Mouse (Mus musculus) embryonic facial prominence, embryonic 14.5 days (tissue): ENCODE results near the gene Coch. TPM values are rescaled to one million over a fixed set of nuclear protein-coding genes. Genes with fewer than 3 reads are reported as not detected.

Experiments
- ATAC-seq: fragments of 200-750 bp; cut with Nextera tagmentation; 2 replicates; pipeline ENCODE4 v1.8.0; 2017; ENCODE audit warnings: low read depth, moderate number of reproducible peaks, moderate TSS enrichment
- DNase-seq: peaks from one replicate; pipeline ENCODE4 v3.0.0-alpha.2; 2015; ENCODE audit warnings: low spot score
- H3K27ac ChIP-seq: fragments of 300-500 bp; sonication (generic); replicated peaks from 2 replicates; pipeline ENCODE4 v1.5.1; 2014; ENCODE audit warnings: low read depth, mild to moderate bottlenecking, low read length, moderate library complexity
- H3K27me3 ChIP-seq: fragments of 300-500 bp; sonication (generic); replicated peaks from 2 replicates; pipeline ENCODE4 v1.6.1; 2014; ENCODE audit warnings: low read length; ENCODE audit not compliant: control insufficient read depth, insufficient read depth
- H3K36me3 ChIP-seq: fragments of 300-500 bp; sonication (generic); 2 replicates; pipeline ENCODE4 v1.6.1; 2014; ENCODE audit warnings: low read length, mixed read lengths; ENCODE audit not compliant: control insufficient read depth, insufficient read depth
- H3K4me1 ChIP-seq: fragments of 300-500 bp; sonication (generic); 2 replicates; pipeline ENCODE4 v1.6.1; 2014; ENCODE audit warnings: antibody characterized with exemption, low read length; ENCODE audit not compliant: control insufficient read depth, insufficient read depth
- H3K4me2 ChIP-seq: fragments of 300-500 bp; sonication (generic); 2 replicates; pipeline ENCODE4 v1.6.1; 2014; ENCODE audit warnings: low read depth, mild to moderate bottlenecking, low read length, moderate library complexity, mixed read lengths
- H3K4me3 ChIP-seq: fragments of 300-500 bp; sonication (generic); 2 replicates; pipeline ENCODE4 v1.5.1; 2014; ENCODE audit warnings: low read depth, mild to moderate bottlenecking, low read length
- H3K9ac ChIP-seq: fragments of 300-500 bp; sonication (generic); 2 replicates; pipeline ENCODE4 v1.6.1; 2014; ENCODE audit warnings: low read depth, mild to moderate bottlenecking, low read length, moderate library complexity, mixed read lengths
- H3K9me3 ChIP-seq: fragments of 300-500 bp; sonication (generic); 2 replicates; pipeline ENCODE4 v1.6.1; 2016; ENCODE audit warnings: low read length; ENCODE audit not compliant: control insufficient read depth
- WGBS: fragments of 180-500 bp; shearing (Covaris S2); extraction: QIAGEN DNeasy Blood & Tissue Kit; methylation state at CpG from one replicate; pipeline ENCODE4 v1.1.7; 2014; 5-methylcytosine and 5-hydroxymethylcytosine counted together
- polyA plus RNA-seq: library from polyadenylated mRNA; unstranded; fragments of >200 nt; fragmentation: Nextera tagmentation; extraction: Ambion mirVana; gene quantifications from 2 replicates; pipeline ENCODE4 v1.2.1, GENCODE M21; 2014

The Coch gene
- polyA plus RNA-seq, 1 experiment from 2014 or later = 15.8 TPM

DNA sequence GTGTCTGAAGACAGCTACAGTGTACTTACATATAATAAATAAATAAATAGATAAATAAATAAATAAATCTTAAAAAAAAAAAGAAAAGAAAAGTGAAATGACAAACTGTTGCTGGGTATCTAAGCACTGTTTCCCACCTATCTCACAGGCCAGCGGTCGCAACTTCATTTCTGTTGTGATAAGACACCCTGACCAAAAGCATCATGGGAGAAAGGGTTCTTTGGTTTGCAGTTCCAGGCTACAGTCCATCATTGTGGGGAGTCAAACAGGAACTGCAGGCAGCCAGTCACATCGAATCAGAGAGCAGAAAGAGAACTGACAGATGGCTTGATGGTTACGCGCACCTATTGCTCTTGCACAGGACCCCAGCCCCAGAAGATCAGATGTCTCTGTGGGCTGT is 3.9 kb upstream of the Coch start:
- 85% methylated on average over 5 of the region's 5 CpGs for WGBS

DNA sequence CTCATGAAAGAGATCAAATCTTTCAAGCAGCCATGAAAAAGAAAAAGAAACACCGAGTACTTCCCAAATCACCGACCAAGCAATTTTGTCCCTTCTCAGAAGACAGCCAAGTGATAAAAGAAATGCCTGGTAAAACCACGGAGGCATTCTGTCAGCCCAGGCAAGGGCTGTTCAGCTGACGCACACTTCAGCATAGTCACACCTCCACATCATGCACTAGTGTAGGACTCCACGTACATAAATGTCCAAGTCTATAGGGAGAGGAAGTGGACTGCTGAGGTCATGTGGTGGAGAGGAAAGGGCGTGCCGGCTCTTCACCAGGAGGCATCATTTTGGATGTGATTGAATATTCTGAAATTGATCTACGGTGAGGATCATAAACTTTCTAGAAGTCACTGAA is 1.2 kb upstream of the Coch start:
- no peaks in the 10 kb centered on the region for H3K36me3 ChIP-seq
- DNase-seq (no peak), ATAC-seq (no peak)
- WGBS = 68% methylated on average over 8 of the region's 8 CpGs
- H3K27me3 ChIP-seq = peaks cover 54% of the 10 kb centered on the region
- no peak overlapping the region for H3K4me2 ChIP-seq
- H3K9me3 ChIP-seq = no peaks in the 10 kb centered on the region
- H3K27ac ChIP-seq = no peak overlapping the region
- H3K4me3 ChIP-seq = no peak overlapping the region
- no peaks in the 10 kb centered on the region for H3K4me1 ChIP-seq
- H3K9ac ChIP-seq = no peak overlapping the region

More for the DNA sequence above, 3.9 kb upstream of the Coch start:
- Histone ChIP-seq H3K4me1 (no peaks in the 10 kb centered on the region), H3K9me3 (no peaks in the 10 kb centered on the region), H3K4me2 (no peak overlapping the region), H3K36me3 (no peaks in the 10 kb centered on the region), H3K27ac (no peak overlapping the region), H3K4me3 (no peak overlapping the region), H3K27me3 (peaks cover 37% of the 10 kb centered on the region), H3K9ac (no peak overlapping the region)
- no peak for ATAC-seq
- no peak for DNase-seq

DNA sequence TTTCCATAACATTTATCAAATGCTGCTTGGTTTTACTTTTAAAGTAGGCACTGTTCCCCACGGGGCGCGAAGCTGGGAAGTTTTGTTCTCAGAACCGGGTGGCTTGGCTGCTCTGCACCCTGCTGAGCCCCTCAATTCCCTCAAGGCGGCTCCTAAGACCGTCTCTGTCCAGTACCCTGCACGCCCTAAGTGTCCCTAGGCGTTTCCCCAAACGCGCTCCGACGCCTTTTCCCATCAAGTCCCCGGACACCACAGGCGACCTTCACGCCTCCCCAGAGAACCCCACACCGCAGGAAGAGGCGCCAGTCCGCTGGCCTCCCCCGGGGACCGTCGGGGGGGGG is 283 bp upstream of the Coch start:
- H3K4me1 ChIP-seq = no peaks in the 10 kb centered on the region
- H3K9me3 ChIP-seq = no peaks in the 10 kb centered on the region
- H3K4me3 ChIP-seq = peak overlapping the region; percentile 65
- H3K27ac ChIP-seq = no peak overlapping the region
- peak overlapping the region; percentile 58; the same call in 1 of the 2 replicates for H3K9ac ChIP-seq
- 2% methylated on average over 14 of the region's 21 CpGs for WGBS
- peak overlapping the region; percentile 100 for H3K4me2 ChIP-seq
- DNase-seq (peak; percentile 17), ATAC-seq (peak; percentile 19; the same call in 1 of the 2 replicates)
- peaks cover 54% of the 10 kb centered on the region for H3K27me3 ChIP-seq
- no peaks in the 10 kb centered on the region for H3K36me3 ChIP-seq

- ATAC-seq = 0 out of 2 replicates have a peak, but pooled peaks have one; percentile 9
- H3K9ac ChIP-seq = peak overlapping the region; percentile 58
- peak; percentile 22 for DNase-seq
- no peaks in the 10 kb centered on the region for H3K4me1 ChIP-seq
- no peaks in the 10 kb centered on the region for H3K9me3 ChIP-seq
- H3K4me2 ChIP-seq = peak overlapping the region; percentile 100
- H3K27ac ChIP-seq = no peak overlapping the region
- 2% methylated on average over 18 of the region's 18 CpGs for WGBS
- H3K27me3 ChIP-seq = peaks cover 54% of the 10 kb centered on the region
- no peaks in the 10 kb centered on the region for H3K36me3 ChIP-seq
- H3K4me3 ChIP-seq = peak overlapping the region; percentile 65
These were observed 909 bp downstream of the Coch start for GRCm38 (mm10) chr12:51594030-51594470.

- no peak overlapping the region for H3K4me2 ChIP-seq
- ATAC-seq (no peak), DNase-seq (no peak)
- H3K9me3 ChIP-seq = no peaks in the 10 kb centered on the region
- peaks cover 27% of the 10 kb centered on the region for H3K36me3 ChIP-seq
- H3K9ac ChIP-seq = no peak overlapping the region
- no peaks in the 10 kb centered on the region for H3K27me3 ChIP-seq
- no peaks in the 10 kb centered on the region for H3K4me1 ChIP-seq
- H3K4me3 ChIP-seq = no peak overlapping the region
- no peak overlapping the region for H3K27ac ChIP-seq
- WGBS = 95% methylated on average over 10 of the region's 10 CpGs
These were observed 10.2 kb downstream of the Coch start for GRCm38 (mm10) chr12:51603306-51603705.

DNA sequence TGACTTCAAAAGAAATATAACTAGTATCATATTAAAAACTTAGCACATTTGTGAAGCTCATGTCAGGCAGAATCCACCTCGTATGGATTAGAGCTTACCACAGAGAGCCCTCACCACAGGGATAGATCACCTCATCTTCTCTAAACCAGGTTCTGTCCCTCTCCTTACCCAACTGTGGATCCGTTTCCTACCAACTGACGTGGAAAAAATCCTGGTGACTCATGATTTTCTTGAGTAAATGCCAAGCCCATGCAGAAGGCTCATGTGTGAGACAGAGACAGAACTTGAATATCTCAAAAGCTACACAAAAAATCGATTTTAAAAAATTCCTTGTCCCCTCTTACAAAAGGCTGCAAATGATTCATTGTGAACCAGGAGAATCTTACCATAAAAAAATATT is 13.0 kb downstream of the Coch start:
- Histone ChIP-seq H3K4me2 (no peak overlapping the region), H3K4me1 (no peaks in the 10 kb centered on the region), H3K36me3 (peaks cover 42% of the 10 kb centered on the region), H3K4me3 (no peak overlapping the region), H3K9ac (no peak overlapping the region), H3K27me3 (no peaks in the 10 kb centered on the region), H3K9me3 (no peaks in the 10 kb centered on the region), H3K27ac (no peak overlapping the region)
- WGBS = 82% methylated on average over 4 of the region's 4 CpGs
- ATAC-seq = no peak
- DNase-seq = no peak

- DNase-seq = no peak
- H3K9me3 ChIP-seq = 0 out of 2 replicates have a peak, but pooled peaks cover 3% of the 10 kb centered on the region
- no peak overlapping the region for H3K4me2 ChIP-seq
- H3K4me1 ChIP-seq = no peaks in the 10 kb centered on the region
- no peak overlapping the region for H3K27ac ChIP-seq
- H3K4me3 ChIP-seq = no peak overlapping the region
- H3K36me3 ChIP-seq = peaks cover 63% of the 10 kb centered on the region
- H3K9ac ChIP-seq = no peak overlapping the region
- no peaks in the 10 kb centered on the region for H3K27me3 ChIP-seq
- no peak for ATAC-seq
- WGBS = 84% methylated on average over 5 of the region's 5 CpGs
These were observed 19.2 kb downstream of the Coch start for GRCm38 (mm10) chr12:51612361-51612760.

DNA sequence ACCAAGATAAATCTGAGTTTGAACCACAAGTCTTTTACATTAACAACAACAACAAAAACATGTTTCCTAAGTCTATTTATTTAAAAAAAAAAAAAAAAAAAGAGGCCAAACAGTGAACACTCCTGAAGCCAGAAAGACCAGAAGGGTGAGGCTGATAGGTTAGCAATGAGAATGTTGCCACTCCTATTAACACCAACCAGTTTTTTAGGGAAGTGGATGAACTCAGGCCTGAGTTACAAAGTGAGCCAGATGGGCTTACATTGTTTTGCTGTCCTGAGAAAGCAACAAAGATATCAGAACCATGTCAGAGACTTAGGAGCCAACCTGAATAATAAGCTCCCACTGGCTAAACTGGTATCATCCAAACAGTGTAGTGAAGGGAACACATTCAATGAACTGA is 27.4 kb downstream of the Coch start:
- H3K27ac ChIP-seq = no peak overlapping the region
- no peaks in the 10 kb centered on the region for H3K4me1 ChIP-seq
- no peak for ATAC-seq
- no peak overlapping the region for H3K4me3 ChIP-seq
- H3K9me3 ChIP-seq = 0 out of 2 replicates have a peak, but pooled peaks cover under 1% of the 10 kb centered on the region
- peaks cover 52% of the 10 kb centered on the region for H3K36me3 ChIP-seq
- H3K4me2 ChIP-seq = no peak overlapping the region
- DNase-seq = no peak
- no peak overlapping the region for H3K9ac ChIP-seq
- H3K27me3 ChIP-seq = no peaks in the 10 kb centered on the region

DNA sequence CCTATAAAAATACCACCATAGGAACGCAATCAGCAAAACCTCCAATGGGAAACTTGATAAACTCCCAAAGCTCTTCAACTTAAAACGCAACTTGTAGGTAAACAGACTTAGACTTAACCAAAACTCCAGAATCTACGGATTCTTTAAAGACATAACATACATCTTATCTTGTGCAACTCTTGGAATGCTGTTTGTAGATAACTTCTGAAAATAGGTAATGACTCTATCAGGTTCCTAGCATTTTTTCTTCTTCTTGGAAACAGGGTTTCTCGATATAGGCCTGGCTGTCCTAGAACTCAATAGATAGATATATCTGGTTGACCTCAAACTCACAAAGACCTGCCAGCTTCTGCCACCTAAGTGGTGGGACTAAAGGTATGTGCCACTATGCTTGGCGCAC is 28.0 kb downstream of the Coch start:
- no peak for ATAC-seq
- no peaks in the 10 kb centered on the region for H3K4me1 ChIP-seq
- peaks cover 49% of the 10 kb centered on the region for H3K36me3 ChIP-seq
- no peak for DNase-seq
- 97% methylated on average over 5 of the region's 5 CpGs for WGBS
- no peak overlapping the region for H3K4me2 ChIP-seq
- H3K4me3 ChIP-seq = no peak overlapping the region
- no peak overlapping the region for H3K27ac ChIP-seq
- H3K27me3 ChIP-seq = no peaks in the 10 kb centered on the region
- H3K9ac ChIP-seq = no peak overlapping the region
- H3K9me3 ChIP-seq = no peaks in the 10 kb centered on the region
